Mouse (Mus musculus) layer of hippocampus, postnatal 14 days (tissue): ENCODE measurements around the gene Vwa1. TPM values are rescaled to one million over a fixed set of nuclear protein-coding genes. Genes with fewer than 3 reads are reported as not detected.
"Not testable (repeated sequence)": the region's sequence is repeated elsewhere in the genome, so short reads cannot be mapped to it uniquely, and the experiment has no call there.

ENCODE experiments used
- DNase-seq, 2 experiments: peaks; one replicate each; pipeline ENCODE4 v3.0.0; 2021 to 2022; ENCODE audit warnings: low spot score in 2 of 2, mixed read lengths in 1 of 2
- total RNA-seq, 2 experiments: library from RNA; stranded (reverse); gene quantifications; 2 replicates each; pipeline ENCODE4 v1.2.3; 2021

Vwa1 gene
- total RNA-seq, 2 experiments from 2014 or later = 13.5 to 16.8 TPM

- no peak for DNase-seq
Measured at GRCm38 (mm10) chr4:155746575-155747490, 27.7 kb downstream of the Vwa1 start.

GRCm38 (mm10) chr4:155746036-155746548 lies 28.4 kb downstream of the Vwa1 start:
- DNase-seq = no peak

- DNase-seq = no peak
Measured at GRCm38 (mm10) chr4:155745136-155745535, 29.4 kb downstream of the Vwa1 start.

GRCm38 (mm10) chr4:155744474-155744873 lies 30.0 kb downstream of the Vwa1 start:
- DNase-seq = no peak

- no peak for DNase-seq
Measured at GRCm38 (mm10) chr4:155742684-155743083, 31.8 kb downstream of the Vwa1 start.

- not testable (repeated sequence) for DNase-seq
Measured at GRCm38 (mm10) chr4:155740681-155741080, 33.8 kb downstream of the Vwa1 start.

GRCm38 (mm10) chr4:155739741-155740636 lies 34.5 kb downstream of the Vwa1 start:
- DNase-seq = no peak

GRCm38 (mm10) chr4:155739152-155739551 lies 35.3 kb downstream of the Vwa1 start:
- no peak for DNase-seq

GRCm38 (mm10) chr4:155738262-155738661 lies 36.2 kb downstream of the Vwa1 start:
- DNase-seq = no peak

GRCm38 (mm10) chr4:155736421-155736820 lies 38.1 kb downstream of the Vwa1 start:
- no peak for DNase-seq

GRCm38 (mm10) chr4:155735788-155736187 lies 38.7 kb downstream of the Vwa1 start:
- no peak for DNase-seq

- DNase-seq = peak; percentile 37 to 54
Measured at GRCm38 (mm10) chr4:155734951-155735702, 39.4 kb downstream of the Vwa1 start.

GRCm38 (mm10) chr4:155734350-155734941 lies 40.1 kb downstream of the Vwa1 start, which contains the start of gene Tmem240:
Gene Tmem240, plus strand, starts transcription at chr4:155734800.
- DNase-seq = peak; percentile 86 to 92

- no peak for DNase-seq
Measured at GRCm38 (mm10) chr4:155733267-155733666, 41.2 kb downstream of the Vwa1 start.

GRCm38 (mm10) chr4:155727993-155728392 lies 46.5 kb downstream of the Vwa1 start:
- DNase-seq = no peak

GRCm38 (mm10) chr4:155721668-155722083 lies 52.8 kb downstream of the Vwa1 start:
- DNase-seq = no peak
